Mouse (Mus musculus) kidney, adult 2 months (tissue): Measurements from ENCODE around the gene Nmt1.

Experiments used
- CTCF ChIP-seq: fragments of 200-500 bp; conservative IDR thresholded peaks from 2 replicates; pipeline ENCODE4 v1.5.1; 2011; ENCODE audit warnings: low read depth, mild to moderate bottlenecking, control low read depth, low read length, moderate library complexity, mixed read lengths; ENCODE audit not compliant: insufficient read depth, insufficient read length
- POLR2A ChIP-seq: fragments of 200-500 bp; IDR thresholded peaks from one replicate; pipeline ENCODE4 v1.6.1; 2011; ENCODE audit warnings: low read depth, low read length, control low read depth

GRCm38 (mm10) chr11:103004852-103005251 lies 23.1 kb upstream of the Nmt1 start:
- TF ChIP-seq CTCF, result no peak
- TF ChIP-seq POLR2A, result no peak
